Mouse (Mus musculus): Measurements from ENCODE around the gene Nol9. TPM values are rescaled to one million over a fixed set of nuclear protein-coding genes. Genes with fewer than 3 reads are reported as not detected.

The Nol9 gene
- 40.1 TPM for polyA plus RNA-seq (2017; shearing (Covaris generic))

GRCm38 (mm10) chr4:152038985-152039830 is at the start of gene Nol9:
Gene Nol9 (plus strand): TSS chr4:152039321.

GRCm38 (mm10) chr4:151996173-151996950 is 42.8 kb upstream of the Nol9 start, which contains the start of gene Phf13:
Gene Phf13 (minus strand): TSS chr4:151996258.

GRCm38 (mm10) chr4:152008622-152009075 is 30.5 kb upstream of the Nol9 start, which contains the start of gene Klhl21:
Gene Klhl21 (plus strand): TSS chr4:152008803.

GRCm38 (mm10) chr4:152027524-152027923 is 11.6 kb upstream of the Nol9 start, which contains the start of gene Zbtb48:
Gene Zbtb48 (minus strand): TSS chr4:152027671.

GRCm38 (mm10) chr4:152038225-152038984 is 716 bp upstream of the Nol9 start, which contains the start of gene Tas1r1:
Gene Tas1r1 (minus strand): TSS chr4:152038568.

GRCm38 (mm10) chr4:152072121-152072601 is 33.0 kb downstream of the Nol9 start, which contains the start of gene Plekhg5:
Gene Plekhg5 (plus strand): TSS chr4:152072498.

Other genes starting within 250 kb of the Nol9 start
- 39.9 TPM for gene Camta1, start 177.4 kb upstream of the Nol9 start, polyA plus RNA-seq (2017; shearing (Covaris generic))
- gene Dnajc11, start 105.6 kb upstream of the Nol9 start, polyA plus RNA-seq (2017; shearing (Covaris generic)) = 34.3 TPM
- gene Thap3, start 50.3 kb upstream of the Nol9 start, polyA plus RNA-seq (2017; shearing (Covaris generic)) = 85.0 TPM
- 51.7 TPM for gene Phf13, start 43.1 kb upstream of the Nol9 start, polyA plus RNA-seq (2017; shearing (Covaris generic))
- 37.8 TPM for gene Klhl21, start 30.5 kb upstream of the Nol9 start, polyA plus RNA-seq (2017; shearing (Covaris generic))
- 23.0 TPM for gene Zbtb48, start 11.7 kb upstream of the Nol9 start, polyA plus RNA-seq (2017; shearing (Covaris generic))
- gene Tas1r1, start 753 bp upstream of the Nol9 start, polyA plus RNA-seq (2017; shearing (Covaris generic)) = not detected
- gene Plekhg5, start 33.2 kb downstream of the Nol9 start, polyA plus RNA-seq (2017; shearing (Covaris generic)) = 5.4 TPM
- gene Tnfrsf25, start 76.6 kb downstream of the Nol9 start, polyA plus RNA-seq (2017; shearing (Covaris generic)) = 177 TPM
- gene Espn, start 113.0 kb downstream of the Nol9 start, polyA plus RNA-seq (2017; shearing (Covaris generic)) = 38.1 TPM
- gene Hes2, start 119.5 kb downstream of the Nol9 start, polyA plus RNA-seq (2017; shearing (Covaris generic)) = not detected
- 88.1 TPM for gene Acot7, start 138.8 kb downstream of the Nol9 start, polyA plus RNA-seq (2017; shearing (Covaris generic))
- gene Gpr153, start 234.9 kb downstream of the Nol9 start, polyA plus RNA-seq (2017; shearing (Covaris generic)) = 0.20 TPM

All from effector memory CD4-positive, alpha-beta T cell, adult 5 months (primary cell).